ENCODE assay signal across 23 mouse cellular contexts in the genomic region with DNA sequence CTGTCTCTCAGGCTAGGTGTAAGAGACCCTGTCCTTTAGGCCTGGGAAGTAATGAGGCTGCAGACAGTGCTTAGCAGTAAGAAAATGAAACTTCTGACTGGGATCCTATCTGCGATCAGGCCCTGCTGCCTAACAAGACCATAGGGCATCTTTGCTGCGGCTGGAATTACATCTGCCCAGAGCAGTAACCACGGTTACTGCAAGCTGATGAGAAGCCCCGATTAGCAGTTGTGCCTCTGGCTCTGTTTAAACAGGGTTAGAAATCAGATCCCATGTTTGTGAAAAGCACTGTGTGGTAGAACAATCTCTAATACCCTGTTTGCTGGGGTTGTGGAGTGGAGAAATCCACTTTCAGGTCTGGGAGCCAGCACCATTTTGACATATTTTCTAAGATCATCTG. TPM values are rescaled to one million over a fixed set of nuclear protein-coding genes. Genes with fewer than 3 reads are reported as not detected.
A peak's percentile ranks its signal among the peaks of the same experiment; 100 is the strongest.
DNase-seq lines count a peak whose midpoint lies in the region; ATAC-seq and TF ChIP-seq lines count a peak whose summit lies in the region.
"Had no signal": no experiment of that assay in that cellular context is flagged by ENCODE, and none has a peak within 500 bp of the region (broad histone marks: within the 10 kb centered on the region; RNA-seq: fewer than 3 reads in every experiment).

No protein-coding gene starts in this region.

- 0 out of 2 replicates have a peak overlapping the region, but pooled peaks have one; percentile 5 for H3K27ac ChIP-seq in forebrain, embryonic 12.5 days
- H3K27ac ChIP-seq in forebrain, postnatal 0 days (ENCODE audit: low read depth, low read length): no peak overlapping the region
- H3K27ac ChIP-seq in layer of hippocampus, adult 2 months: peak overlapping the region; percentile 8; the same call in 1 of the 2 replicates
- H3K27ac ChIP-seq in embryonic facial prominence, embryonic 11.5 days (replicated peaks; ENCODE audit: low read depth, low read length): no peak overlapping the region
- H3K27ac ChIP-seq in midbrain, embryonic 15.5 days: peak overlapping the region; percentile 48; the same call in 1 of the 2 replicates
- H3K27ac ChIP-seq: heart, embryonic 15.5 days; limb, embryonic 12.5 days; macrophage had no signal

- DNase-seq in forebrain, postnatal 0 days: no peak
- no peak for DNase-seq in layer of hippocampus, adult 2 months (ENCODE audit: low spot score in 2 of 2)
- no peak for DNase-seq in layer of hippocampus, adult 18-20 months (ENCODE audit: low spot score in 2 of 2)
- peak; percentile 57 for DNase-seq in embryonic facial prominence, embryonic 11.5 days (ENCODE audit: low spot score)
- DNase-seq in thymus, postnatal 25 days: no peak
- DNase-seq in urinary bladder, adult 18-20 months (ENCODE audit: low spot score in 2 of 2): no peak
- DNase-seq: adrenal gland, adult 2 months; cerebellum, adult 2 months; heart, postnatal 36 days; kidney, adult 11 months; kidney, postnatal 14 days; layer of hippocampus, postnatal 36 days; liver, postnatal 0 days; thymus, postnatal 36 days had no signal

- TF ChIP-seq CTCF in forebrain, postnatal 0 days (IDR thresholded peaks at IDR 0.05; ENCODE audit: low read depth): no peak
- no peak for TF ChIP-seq CTCF in layer of hippocampus, adult 2 months (conservative IDR thresholded peaks at IDR 0.05)

- H3K9ac ChIP-seq in forebrain, embryonic 12.5 days: no peak overlapping the region
- no peak overlapping the region for H3K9ac ChIP-seq in forebrain, postnatal 0 days
- no peak overlapping the region for H3K9ac ChIP-seq in embryonic facial prominence, embryonic 11.5 days (replicated peaks; ENCODE audit: low read length)
- H3K9ac ChIP-seq in midbrain, embryonic 15.5 days: no peak overlapping the region
- H3K9ac ChIP-seq: heart, embryonic 15.5 days; limb, embryonic 12.5 days; liver, postnatal 0 days had no signal

- no peak overlapping the region for H3K4me2 ChIP-seq in forebrain, embryonic 12.5 days
- H3K4me2 ChIP-seq in forebrain, postnatal 0 days (ENCODE audit: low read depth): no peak overlapping the region
- H3K4me2 ChIP-seq in embryonic facial prominence, embryonic 11.5 days (ENCODE audit: low read depth, low read length): no peak overlapping the region
- no peak overlapping the region for H3K4me2 ChIP-seq in midbrain, embryonic 15.5 days
- H3K4me2 ChIP-seq: heart, embryonic 15.5 days; limb, embryonic 12.5 days; liver, embryonic 11.5 days had no signal

- H3K27me3 ChIP-seq in forebrain, embryonic 12.5 days: no peaks in the 10 kb centered on the region
- no peaks in the 10 kb centered on the region for H3K27me3 ChIP-seq in forebrain, postnatal 0 days (ENCODE audit: insufficient read depth, low read length)
- H3K27me3 ChIP-seq in embryonic facial prominence, embryonic 11.5 days (ENCODE audit: control insufficient read depth, insufficient read depth, low read length): no peaks in the 10 kb centered on the region
- no peaks in the 10 kb centered on the region for H3K27me3 ChIP-seq in midbrain, embryonic 15.5 days (replicated peaks)
- H3K27me3 ChIP-seq: heart, embryonic 15.5 days; limb, embryonic 12.5 days had no signal

- 45% methylated on average over 4 of the region's 4 CpGs for WGBS in forebrain, embryonic 12.5 days
- WGBS in forebrain, postnatal 0 days: 33% methylated on average over 4 of the region's 4 CpGs
- WGBS in embryonic facial prominence, embryonic 11.5 days: 26% methylated on average over 4 of the region's 4 CpGs
- WGBS in midbrain, embryonic 15.5 days: 31% methylated on average over 4 of the region's 4 CpGs

- H3K9me3 ChIP-seq in forebrain, embryonic 12.5 days: no peaks in the 10 kb centered on the region
- no peaks in the 10 kb centered on the region for H3K9me3 ChIP-seq in forebrain, postnatal 0 days (ENCODE audit: low read length)
- no peaks in the 10 kb centered on the region for H3K9me3 ChIP-seq in embryonic facial prominence, embryonic 11.5 days (replicated peaks; ENCODE audit: control insufficient read depth, low read length)
- H3K9me3 ChIP-seq in midbrain, embryonic 15.5 days: no peaks in the 10 kb centered on the region
- H3K9me3 ChIP-seq: heart, embryonic 15.5 days; limb, embryonic 12.5 days had no signal

- no peaks in the 10 kb centered on the region for H3K36me3 ChIP-seq in forebrain, embryonic 12.5 days (replicated peaks)
- H3K36me3 ChIP-seq in forebrain, postnatal 0 days (ENCODE audit: insufficient read depth): no peaks in the 10 kb centered on the region
- no peaks in the 10 kb centered on the region for H3K36me3 ChIP-seq in embryonic facial prominence, embryonic 11.5 days (replicated peaks; ENCODE audit: control insufficient read depth, insufficient read depth, low read depth, low read length)
- H3K36me3 ChIP-seq in midbrain, embryonic 15.5 days (replicated peaks): no peaks in the 10 kb centered on the region
- H3K36me3 ChIP-seq: heart, embryonic 15.5 days; limb, embryonic 12.5 days had no signal

- H3K4me3 ChIP-seq in forebrain, embryonic 12.5 days (replicated peaks): no peak overlapping the region
- no peak overlapping the region for H3K4me3 ChIP-seq in forebrain, postnatal 0 days (ENCODE audit: low read depth, low read length)
- no peak overlapping the region for H3K4me3 ChIP-seq in layer of hippocampus, adult 2 months
- H3K4me3 ChIP-seq in embryonic facial prominence, embryonic 11.5 days (ENCODE audit: low read depth, low read length): no peak overlapping the region
- H3K4me3 ChIP-seq in midbrain, embryonic 15.5 days: no peak overlapping the region
- H3K4me3 ChIP-seq: heart, embryonic 15.5 days; limb, embryonic 12.5 days had no signal

- no peak for ATAC-seq in forebrain, embryonic 12.5 days (ENCODE audit: low FRiP score)
- no peak for ATAC-seq in forebrain, postnatal 0 days
- no peak for ATAC-seq in embryonic facial prominence, embryonic 11.5 days (replicated peaks; ENCODE audit: insufficient number of reproducible peaks, low FRiP score, low TSS enrichment, low read depth)
- ATAC-seq in midbrain, embryonic 15.5 days (replicated peaks): no peak
- ATAC-seq: liver, postnatal 0 days; lung, postnatal 0 days; Patski had no signal

- peaks cover 30% of the 10 kb centered on the region for H3K4me1 ChIP-seq in forebrain, embryonic 12.5 days
- no peaks in the 10 kb centered on the region for H3K4me1 ChIP-seq in forebrain, postnatal 0 days (ENCODE audit: insufficient read depth)
- no peaks in the 10 kb centered on the region for H3K4me1 ChIP-seq in embryonic facial prominence, embryonic 11.5 days (ENCODE audit: control insufficient read depth, insufficient read depth, low read length)
- H3K4me1 ChIP-seq in midbrain, embryonic 15.5 days: peaks cover 25% of the 10 kb centered on the region
- H3K4me1 ChIP-seq: limb, embryonic 12.5 days had no signal

RNA-seq across cellular contexts. Expression of a gene that starts 50.3 kb away (rescaled TPM):
- 84.5 and 89.7 TPM in 2 replicates for polyA plus RNA-seq in forebrain, embryonic 12.5 days (2016; fragmentation: Nextera tagmentation; extraction: Ambion mirVana)
- total RNA-seq in forebrain, postnatal 0 days (2014; rRNA removed): 273 and 314 TPM in 2 replicates
- polyA plus RNA-seq in forebrain, postnatal 0 days (2015; fragmentation: Nextera tagmentation; extraction: Ambion mirVana): 239 and 301 TPM in 2 replicates
- 100 to 1,000 TPM; 662 to 678 TPM for total RNA-seq in layer of hippocampus, adult 2 months (2021)
- total RNA-seq in layer of hippocampus, adult 18-20 months (2021): 100 to 1,000 TPM; 655 to 677 TPM
- polyA plus RNA-seq in embryonic facial prominence, embryonic 11.5 days (2014; fragmentation: Nextera tagmentation; extraction: Ambion mirVana): 11.5 and 14.0 TPM in 2 replicates
- polyA plus RNA-seq in midbrain, embryonic 15.5 days (2015; fragmentation: Nextera tagmentation; extraction: Ambion mirVana): 242 and 245 TPM in 2 replicates
- total RNA-seq: common myeloid progenitor, adult 5-6 weeks had no signal
- polyA plus RNA-seq: macrophage had no signal

Comparison
In these comparisons a context has a peak if more than half of its experiments do, and no peak if none do; other contexts are left out.
1. H3K27ac ChIP-seq: peak in forebrain, embryonic 12.5 days (single experiment), layer of hippocampus, adult 2 months (single experiment) and midbrain, embryonic 15.5 days (single experiment); none in forebrain, postnatal 0 days (single experiment) and embryonic facial prominence, embryonic 11.5 days (single experiment).